16 mouse cellular contexts compared by ENCODE assay signal in the genomic region with DNA sequence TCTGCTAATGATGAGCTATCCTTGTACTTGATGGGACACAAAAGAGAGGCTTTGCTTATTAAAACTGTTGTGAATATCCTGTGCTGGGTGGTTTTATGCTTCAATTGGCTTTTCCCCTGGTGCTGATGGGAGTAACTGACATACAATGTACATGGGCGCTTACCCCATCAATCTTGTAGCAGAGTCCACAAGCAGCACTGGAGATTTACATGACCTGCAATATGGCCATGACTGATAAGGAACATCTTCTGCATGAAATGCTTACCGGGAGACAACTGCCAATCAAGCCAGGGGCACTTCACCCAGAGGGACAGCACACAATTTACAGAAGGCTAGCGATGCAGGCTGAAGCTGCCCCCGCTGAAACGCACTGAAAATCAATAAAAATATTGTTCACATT.
"Had no signal": no experiment of that assay in that cellular context is flagged by ENCODE, and none has a peak within 500 bp of the region (broad histone marks: within the 10 kb centered on the region; RNA-seq: fewer than 3 reads in every experiment).

No protein-coding gene starts in this region.

- H3K27me3 ChIP-seq: limb, embryonic 12.5 days; liver, embryonic 13.5 days; lung, embryonic 15.5 days; neural tube, embryonic 12.5 days had no signal

- H3K4me2 ChIP-seq: limb, embryonic 12.5 days; liver, embryonic 13.5 days; lung, embryonic 15.5 days; neural tube, embryonic 12.5 days had no signal

- H3K36me3 ChIP-seq: limb, embryonic 12.5 days; liver, embryonic 13.5 days; lung, embryonic 15.5 days; neural tube, embryonic 12.5 days had no signal

- DNase-seq: kidney, adult 8-10 months; kidney, postnatal 25 days; layer of hippocampus, adult 9-11 months; layer of hippocampus, postnatal 36 days; liver; liver, embryonic 13.5 days; liver, postnatal 0 days; lung, postnatal 14 days; thymus, postnatal 14 days had no signal

- H3K4me1 ChIP-seq: limb, embryonic 12.5 days; liver, embryonic 13.5 days; lung, embryonic 15.5 days; megakaryocyte, embryonic 14.5 days; neural tube, embryonic 12.5 days had no signal

- H3K9me3 ChIP-seq: lung, embryonic 15.5 days had no signal

- H3K4me3 ChIP-seq: limb, embryonic 12.5 days; liver, embryonic 13.5 days; lung, embryonic 15.5 days; megakaryocyte, embryonic 14.5 days; neural tube, embryonic 12.5 days had no signal

- H3K9ac ChIP-seq: limb, embryonic 12.5 days; liver, embryonic 13.5 days; liver, postnatal 0 days; lung, embryonic 15.5 days; neural tube, embryonic 12.5 days had no signal

- H3K27ac ChIP-seq: limb, embryonic 12.5 days; liver, embryonic 13.5 days; lung, embryonic 15.5 days; macrophage; neural tube, embryonic 12.5 days; stomach, postnatal 0 days had no signal

- ATAC-seq: intestine, embryonic 16.5 days; liver, postnatal 0 days had no signal
